Mouse (Mus musculus): ENCODE results near the gene Popdc3.
"Not testable (repeated sequence)": the region's sequence is repeated elsewhere in the genome, so short reads cannot be mapped to it uniquely, and the experiment has no call there.

The Popdc3 gene

GRCm38 (mm10) chr10:45204582-45204981, 26.7 kb downstream of the Popdc3 start:
- DNase-seq (ENCODE audit: low spot score) = no peak

- no peak for DNase-seq (ENCODE audit: low spot score)
These were observed 32.3 kb downstream of the Popdc3 start for GRCm38 (mm10) chr10:45210201-45210600.

GRCm38 (mm10) chr10:45216676-45217075, 38.8 kb downstream of the Popdc3 start:
- DNase-seq (ENCODE audit: low spot score) = no peak

- DNase-seq (ENCODE audit: low spot score) = no peak
These were observed 52.1 kb downstream of the Popdc3 start for GRCm38 (mm10) chr10:45229954-45230353.

GRCm38 (mm10) chr10:45233351-45233750, 55.5 kb downstream of the Popdc3 start:
- no peak for DNase-seq (ENCODE audit: low spot score)

GRCm38 (mm10) chr10:45236304-45236703, 58.4 kb downstream of the Popdc3 start:
- no peak for DNase-seq (ENCODE audit: low spot score)

- DNase-seq (ENCODE audit: low spot score) = no peak
These were observed 59.6 kb downstream of the Popdc3 start for GRCm38 (mm10) chr10:45237492-45237891.

- DNase-seq (ENCODE audit: low spot score) = no peak
These were observed 82.6 kb downstream of the Popdc3 start for GRCm38 (mm10) chr10:45260477-45260876.

- no peak for DNase-seq (ENCODE audit: low spot score)
These were observed 84.2 kb downstream of the Popdc3 start for GRCm38 (mm10) chr10:45262126-45262525.

- DNase-seq (ENCODE audit: low spot score) = no peak
These were observed 98.6 kb downstream of the Popdc3 start for GRCm38 (mm10) chr10:45276499-45276898.

- no peak for DNase-seq (ENCODE audit: low spot score)
These were observed 99.1 kb downstream of the Popdc3 start for GRCm38 (mm10) chr10:45276995-45277394.

- DNase-seq (ENCODE audit: low spot score) = no peak
These were observed 107.8 kb downstream of the Popdc3 start for GRCm38 (mm10) chr10:45285651-45286050.

GRCm38 (mm10) chr10:45288351-45288750, 110.5 kb downstream of the Popdc3 start:
- DNase-seq (ENCODE audit: low spot score) = no peak

GRCm38 (mm10) chr10:45289218-45290105, 111.6 kb downstream of the Popdc3 start:
- DNase-seq (ENCODE audit: low spot score) = no peak

- DNase-seq (ENCODE audit: low spot score) = no peak
These were observed 112.7 kb downstream of the Popdc3 start for GRCm38 (mm10) chr10:45290618-45291017.

GRCm38 (mm10) chr10:45292159-45292558, 114.3 kb downstream of the Popdc3 start:
- DNase-seq (ENCODE audit: low spot score) = not testable (repeated sequence)

- DNase-seq (ENCODE audit: low spot score) = no peak
These were observed 117.2 kb downstream of the Popdc3 start for GRCm38 (mm10) chr10:45295093-45295492.

- DNase-seq (ENCODE audit: low spot score) = no peak
These were observed 120.6 kb downstream of the Popdc3 start for GRCm38 (mm10) chr10:45298503-45298902.

GRCm38 (mm10) chr10:45299509-45299908, 121.6 kb downstream of the Popdc3 start:
- no peak for DNase-seq (ENCODE audit: low spot score)

GRCm38 (mm10) chr10:45303315-45304036, 125.6 kb downstream of the Popdc3 start:
- DNase-seq (ENCODE audit: low spot score) = no peak

GRCm38 (mm10) chr10:45305173-45305572, 127.3 kb downstream of the Popdc3 start:
- DNase-seq (ENCODE audit: low spot score) = no peak

- DNase-seq (ENCODE audit: low spot score) = no peak
These were observed 133.2 kb downstream of the Popdc3 start for GRCm38 (mm10) chr10:45311129-45311528.

- no peak for DNase-seq (ENCODE audit: low spot score)
These were observed 133.7 kb downstream of the Popdc3 start for GRCm38 (mm10) chr10:45311624-45312023.
